Mouse (Mus musculus) left cerebral cortex, postnatal 14 days (tissue): Measurements from ENCODE around the gene Nsrp1. TPM values are rescaled to one million over a fixed set of nuclear protein-coding genes. Genes with fewer than 3 reads are reported as not detected.

ENCODE experiments used
- DNase-seq, 2 experiments: peaks; one replicate each; pipeline ENCODE4 v3.0.0; 2021 to 2022; ENCODE audit warnings: low spot score in 2 of 2, mixed read lengths in 1 of 2
- intact Hi-C: fragments of 180-260 bp; cut with DNase I; formaldehyde crosslinking; loops from one replicate; pipeline ENCODE4 v1.15.1; 2025
- microRNA-seq, 2 experiments: library from miRNA; unstranded; fragments of <30 nt; microRNA quantifications; one replicate each; pipeline ENCODE4 v1.2.0; 2022
- total RNA-seq, 2 experiments: library from RNA; stranded (reverse); gene quantifications; 2 replicates each; pipeline ENCODE4 v1.2.3; 2021

The Nsrp1 gene
- total RNA-seq, 2 experiments from 2014 or later: 13.7 to 16.1 TPM

DNA sequence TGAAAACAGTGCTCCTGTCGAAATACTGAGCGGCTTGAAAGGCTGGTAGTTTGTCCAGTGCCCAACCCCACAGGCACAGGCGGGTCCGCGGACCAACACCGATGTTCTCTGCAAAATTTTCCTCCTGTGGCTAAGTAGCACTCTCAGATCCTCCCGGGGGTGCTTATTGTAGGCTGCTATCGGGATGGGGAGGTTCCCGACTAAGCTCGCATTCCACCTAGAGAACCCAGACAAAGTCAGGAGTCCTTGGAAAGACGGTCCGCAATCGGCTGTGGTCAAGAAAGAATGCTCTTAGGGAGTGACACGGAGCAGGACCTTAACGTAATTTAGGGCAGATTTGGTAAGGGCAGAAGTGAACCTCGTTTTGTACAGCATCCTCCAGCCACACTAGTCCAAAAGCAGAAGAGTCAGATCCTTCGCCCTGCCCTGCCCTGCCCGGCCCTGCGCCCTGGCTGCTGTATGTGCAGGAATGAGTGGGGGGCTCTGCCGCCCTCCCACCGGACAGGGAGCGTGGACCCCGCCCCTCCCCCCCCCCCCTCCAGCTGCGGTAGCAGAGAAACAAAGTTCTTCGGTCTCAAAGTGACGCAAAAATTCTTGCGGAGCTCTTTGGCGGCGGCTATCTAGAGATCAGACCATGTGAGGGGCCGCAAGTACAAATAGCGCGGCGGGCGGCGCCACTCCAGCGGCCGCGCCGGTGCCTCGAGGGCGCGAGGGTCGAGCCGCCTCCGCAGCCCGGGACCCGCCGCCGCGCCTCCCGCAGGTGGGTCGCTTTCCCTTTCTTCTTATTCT is 80.1 kb downstream of the Nsrp1 start, which contains the start of gene Slc6a4:
Slc6a4 (plus strand) TSS at position 688 of the 789 bp plus-strand sequence.
- intact Hi-C loops: loop anchor here (2.0 to 5.0 kb wide), 2 partner anchors 79 to 95 kb away; partner anchors contain the start of gene Nsrp1
- DNase-seq: no peak

DNA sequence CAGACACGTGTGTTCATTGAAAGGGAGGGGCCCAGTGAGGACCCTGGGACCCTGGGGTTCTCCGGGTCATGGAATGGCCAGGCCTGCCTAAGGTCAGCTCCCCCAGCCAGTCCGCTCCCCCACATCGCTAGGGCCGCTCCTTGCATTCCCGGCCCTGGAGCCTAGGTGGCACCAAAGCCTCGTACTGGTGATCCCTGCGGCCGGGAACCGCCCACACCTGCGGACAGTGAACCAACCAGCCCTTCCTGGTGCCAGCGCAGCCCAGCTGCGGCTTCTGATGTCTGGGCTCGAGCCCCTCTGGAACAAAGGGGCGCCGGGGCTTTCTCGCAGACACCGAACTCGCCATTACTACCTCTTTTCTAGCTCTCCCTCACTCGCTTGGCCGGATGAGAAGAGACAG is 80.9 kb downstream of the Nsrp1 start:
- peak; percentile 29 to 69 for DNase-seq
- intact Hi-C loops: loop anchor here (2.0 to 5.0 kb wide), 2 partner anchors 80 to 95 kb away; partner anchors contain the start of gene Nsrp1

DNA sequence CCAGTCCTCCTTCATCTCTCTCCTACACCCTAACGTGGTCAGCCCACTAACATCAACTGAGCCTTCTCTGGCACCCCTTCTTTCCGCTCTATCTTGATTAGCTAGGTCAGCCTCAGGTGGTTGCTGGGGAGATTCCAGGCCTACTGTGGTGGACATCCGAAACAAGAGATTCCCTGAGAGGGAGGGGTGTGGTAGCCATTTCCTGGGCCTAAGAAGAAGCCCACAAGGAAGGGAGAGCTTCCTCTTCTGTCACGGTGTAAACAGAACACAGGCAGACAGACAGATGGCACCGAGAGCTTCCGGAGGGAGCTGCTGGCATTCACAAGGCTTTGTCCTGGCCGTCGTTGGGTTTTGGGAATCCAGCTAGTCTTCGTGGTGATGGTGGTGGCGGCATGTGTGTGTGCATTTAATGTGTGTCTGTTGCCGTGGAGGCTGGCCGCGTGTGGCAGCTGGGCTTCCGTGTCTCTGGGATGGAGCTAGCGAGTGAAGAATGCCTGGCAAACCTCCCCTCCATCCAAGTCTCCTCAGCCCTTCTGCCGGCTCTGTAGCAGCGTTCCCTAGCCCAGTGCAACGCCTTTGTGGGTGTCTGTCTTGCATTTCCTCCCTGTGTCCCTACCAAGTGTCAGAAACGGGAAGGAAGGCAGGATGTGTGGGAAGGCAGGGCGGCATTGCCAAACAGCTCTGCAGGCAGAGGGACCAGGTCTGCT is 82.1 kb downstream of the Nsrp1 start:
- no peak for DNase-seq
- intact Hi-C loops: loop anchor here (2.0 to 5.0 kb wide), 2 partner anchors 81 to 97 kb away; partner anchors contain the start of gene Nsrp1

Small RNA genes lying within 50 kb of the gene (microRNA-seq; reads per million reads assigned to microRNA genes)
- 1,379 to 2,337 reads per million in 2 experiments for gene Mir423

Other genes starting within 250 kb of the Nsrp1 start
- gene Cpd, start 231.4 kb downstream of the Nsrp1 start, total RNA-seq: 10 to 100 TPM; 63.4 to 64.6 TPM
- gene Tmigd1, start 176.3 kb downstream of the Nsrp1 start, total RNA-seq: not detected
- 10 to 100 TPM; 71.9 to 79.7 TPM for gene Blmh, start 153.6 kb downstream of the Nsrp1 start, total RNA-seq
- not detected for gene Slc6a4, start 79.8 kb downstream of the Nsrp1 start, total RNA-seq
- 1 to 10 TPM; 2.3 to 2.7 TPM for gene Efcab5, start 110.5 kb upstream of the Nsrp1 start, total RNA-seq
- gene Ssh2, start 137.9 kb upstream of the Nsrp1 start, total RNA-seq: 10 to 100 TPM; 40.5 to 42.8 TPM